Mouse (Mus musculus) right cerebral cortex, postnatal 14 days (tissue): Measurements from ENCODE around the gene Rbpj.
"Not testable (repeated sequence)": the region's sequence is repeated elsewhere in the genome, so short reads cannot be mapped to it uniquely, and the experiment has no call there.

Experiments used
- DNase-seq: peaks from one replicate; pipeline ENCODE4 v3.0.0; 2022

Gene Rbpj

GRCm38 (mm10) chr5:53516482-53516881 lies 50.5 kb downstream of the Rbpj start:
- no peak for DNase-seq

- DNase-seq = no peak
These were observed 51.9 kb downstream of the Rbpj start for GRCm38 (mm10) chr5:53517802-53518201.

GRCm38 (mm10) chr5:53519131-53519530 lies 53.2 kb downstream of the Rbpj start:
- no peak for DNase-seq

DNA sequence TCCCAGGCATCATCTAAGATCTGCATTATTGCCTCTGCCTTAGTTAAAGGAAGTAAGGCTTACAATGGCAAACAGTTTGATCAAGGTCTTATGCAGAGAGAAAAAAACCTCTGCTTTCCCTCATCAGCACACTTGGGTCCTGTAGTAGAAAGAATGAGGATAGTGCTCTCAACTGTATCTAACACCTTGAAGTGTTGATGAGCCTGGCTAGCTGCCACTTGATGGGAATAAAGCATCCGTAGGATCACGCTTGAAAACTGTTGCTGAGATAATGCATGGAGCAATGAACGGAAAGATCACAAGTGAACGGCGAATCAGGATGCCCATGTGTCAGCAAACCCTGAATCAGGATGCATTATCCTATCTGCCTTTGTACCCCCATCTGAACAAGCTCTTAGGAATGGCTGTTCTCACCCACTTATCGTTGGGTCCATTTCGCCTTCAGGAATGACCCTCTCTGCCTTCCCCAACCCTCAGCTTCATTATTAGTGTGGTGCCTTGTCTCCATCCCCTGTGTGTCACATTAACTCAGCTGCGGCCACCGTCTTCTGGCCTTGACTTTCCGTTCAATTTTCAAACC lies 54.1 kb downstream of the Rbpj start:
- no peak for DNase-seq

DNA sequence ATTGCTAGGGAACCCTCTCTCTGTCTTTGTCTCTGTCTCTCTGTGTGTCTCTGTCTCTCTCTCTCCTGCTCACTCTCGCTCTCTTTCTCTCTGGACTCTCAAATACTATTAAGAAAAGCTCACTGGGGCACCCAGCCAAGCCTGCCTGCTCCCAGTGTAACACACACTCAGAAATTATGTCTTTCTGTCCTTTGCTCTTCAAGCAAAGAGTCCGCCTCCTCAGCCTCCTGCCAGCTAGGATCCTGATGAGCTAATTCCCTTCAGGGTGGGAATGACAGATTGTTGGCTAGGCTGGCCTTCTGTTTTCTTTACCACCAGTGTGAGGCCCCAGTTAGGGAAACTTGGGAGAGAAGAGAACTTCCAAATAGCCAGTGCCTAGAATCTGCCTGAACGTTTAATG lies 57.1 kb downstream of the Rbpj start:
- DNase-seq = peak; percentile 32

DNA sequence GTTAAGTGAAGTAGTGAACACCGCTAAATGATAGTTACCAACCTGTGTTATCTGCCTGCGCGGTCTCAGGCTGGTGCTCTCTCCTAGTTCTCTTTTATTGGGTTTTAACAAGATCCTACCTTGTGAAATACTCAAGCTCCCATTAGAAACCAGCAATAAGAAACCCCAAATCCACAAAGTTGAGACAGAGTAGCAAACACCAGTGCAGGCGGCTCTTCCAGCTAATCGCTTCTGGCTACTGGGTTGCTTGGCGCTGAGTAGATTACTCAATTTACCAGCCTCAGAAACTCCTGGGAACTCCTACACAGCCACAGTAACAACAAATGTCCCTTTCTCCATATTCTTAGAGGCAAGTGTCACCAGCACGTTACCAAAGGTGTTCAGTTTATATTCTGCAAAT lies 58.2 kb downstream of the Rbpj start:
- DNase-seq = no peak

GRCm38 (mm10) chr5:53524831-53525230 lies 58.9 kb downstream of the Rbpj start:
- DNase-seq = no peak

- DNase-seq = peak; percentile 67
These were observed 59.5 kb downstream of the Rbpj start for GRCm38 (mm10) chr5:53525305-53526069.

GRCm38 (mm10) chr5:53526070-53526430 lies 60.1 kb downstream of the Rbpj start:
- no peak for DNase-seq

DNA sequence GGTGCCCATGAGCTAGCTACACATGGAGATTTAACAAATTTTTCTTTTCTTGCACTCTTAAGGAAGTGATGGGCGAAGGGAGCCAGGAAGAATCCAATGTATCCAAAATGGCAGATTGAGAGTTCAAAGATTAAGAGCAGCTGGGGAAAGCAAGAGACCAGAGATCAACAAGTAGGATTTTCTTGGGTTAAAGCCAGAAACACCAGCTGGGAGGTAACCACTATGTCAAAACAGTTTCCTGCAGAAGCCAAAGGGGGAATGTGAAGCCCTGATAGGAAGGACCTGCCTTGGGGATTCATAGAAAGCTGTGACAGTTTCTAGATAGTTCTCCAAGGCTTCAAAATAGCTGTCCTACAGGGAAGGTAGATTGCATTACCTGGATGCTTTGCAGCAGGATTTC lies 63.9 kb downstream of the Rbpj start:
- DNase-seq = no peak

- DNase-seq = no peak
These were observed 69.1 kb downstream of the Rbpj start for GRCm38 (mm10) chr5:53535096-53535495.

- DNase-seq = no peak
These were observed 70.9 kb downstream of the Rbpj start for GRCm38 (mm10) chr5:53536635-53537554.

DNA sequence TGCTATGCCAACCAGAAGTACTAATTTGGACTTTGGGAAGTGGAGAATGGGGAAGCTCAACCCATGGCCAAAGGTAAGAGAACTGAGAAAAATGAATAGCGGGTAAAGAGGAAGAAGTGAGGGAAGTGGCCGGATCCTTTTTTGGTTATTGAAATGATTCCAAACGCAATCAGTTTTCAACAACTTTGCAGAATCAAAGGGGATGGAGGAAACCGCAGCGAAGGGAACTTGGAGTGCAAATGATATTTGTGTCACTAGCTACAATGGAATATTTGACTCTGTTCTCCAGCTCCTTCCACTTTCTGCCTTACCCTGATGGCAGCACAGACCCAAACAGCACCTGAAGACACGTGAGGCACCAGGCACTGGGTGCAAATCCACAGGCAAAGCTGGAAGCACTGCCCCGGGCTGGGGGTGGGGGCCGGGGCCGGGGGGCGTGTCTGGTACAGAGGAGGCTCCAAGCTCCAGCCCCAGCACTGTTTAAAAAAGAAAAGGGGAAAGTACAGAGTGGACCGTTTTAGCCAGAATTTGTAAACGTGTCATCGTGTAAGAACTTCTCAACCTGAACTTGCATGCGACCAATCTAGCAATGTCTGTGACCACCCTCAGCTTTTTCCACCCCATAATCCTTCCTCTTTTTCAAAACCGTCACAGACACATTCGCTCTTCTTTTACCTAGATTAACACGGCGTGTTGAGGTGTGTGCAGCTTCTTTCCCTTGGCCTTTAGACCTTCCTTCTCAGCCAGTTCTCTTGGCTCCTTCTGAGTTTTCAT lies 74.1 kb downstream of the Rbpj start:
- DNase-seq = no peak

- DNase-seq = no peak
These were observed 76.1 kb downstream of the Rbpj start for GRCm38 (mm10) chr5:53542073-53542472.

DNA sequence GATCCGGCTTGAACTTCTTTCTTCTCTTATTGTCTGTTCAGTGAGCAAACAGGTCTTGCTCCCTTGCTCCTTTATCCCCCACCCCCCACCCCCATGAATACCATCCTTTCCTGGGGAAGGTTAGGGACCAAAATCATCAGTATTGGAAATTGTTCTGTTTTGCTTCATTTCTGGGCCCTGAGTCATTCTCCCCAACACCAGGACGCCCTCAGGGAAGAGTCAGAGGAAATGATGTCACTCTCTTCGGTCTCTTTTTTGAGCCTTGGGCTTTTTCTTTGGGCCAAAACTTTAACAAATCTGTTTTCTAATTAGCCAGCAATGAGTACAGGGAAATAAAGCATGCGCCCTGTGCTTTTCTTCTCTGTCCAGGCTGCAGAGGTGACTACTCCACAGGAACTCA lies 77.4 kb downstream of the Rbpj start:
- DNase-seq = no peak

DNA sequence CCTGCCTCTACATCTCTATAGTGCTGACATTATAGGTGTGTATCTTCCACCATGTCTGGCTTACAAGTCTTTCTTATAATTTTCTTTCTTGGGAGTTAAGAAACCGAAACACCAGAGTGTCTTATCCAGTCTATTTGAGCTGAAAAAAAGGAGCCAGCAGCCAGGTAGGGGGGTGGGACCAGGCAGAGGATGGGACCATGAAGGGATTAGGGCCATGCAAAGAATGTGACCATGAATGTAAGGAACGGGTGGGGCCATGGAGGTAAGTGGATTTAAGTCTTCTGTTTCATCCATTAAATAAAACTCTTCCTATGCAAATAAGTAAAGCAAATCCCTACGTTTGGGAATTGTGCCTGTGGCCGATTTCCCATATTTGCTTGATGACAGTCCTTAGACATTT lies 78.0 kb downstream of the Rbpj start:
- no peak for DNase-seq

DNA sequence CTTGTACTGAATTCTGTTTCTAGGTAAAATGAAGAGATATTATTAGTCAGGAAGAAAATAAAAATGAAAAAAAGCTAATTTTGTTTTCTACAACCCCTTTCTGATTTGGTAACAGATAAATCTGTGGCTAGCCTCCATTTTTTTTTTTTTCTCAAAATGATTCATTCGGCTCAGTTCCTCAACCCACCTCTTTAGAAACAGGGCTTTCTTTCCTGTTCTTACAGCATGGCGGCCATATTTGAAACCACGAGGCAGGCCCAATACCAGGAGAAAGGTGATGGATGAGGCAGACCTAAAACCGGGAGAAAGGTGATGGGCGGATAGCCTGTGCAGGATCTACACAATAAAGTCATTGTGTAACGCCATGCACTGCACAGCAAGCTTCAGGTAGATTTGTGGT lies 80.5 kb downstream of the Rbpj start:
- DNase-seq = no peak

DNA sequence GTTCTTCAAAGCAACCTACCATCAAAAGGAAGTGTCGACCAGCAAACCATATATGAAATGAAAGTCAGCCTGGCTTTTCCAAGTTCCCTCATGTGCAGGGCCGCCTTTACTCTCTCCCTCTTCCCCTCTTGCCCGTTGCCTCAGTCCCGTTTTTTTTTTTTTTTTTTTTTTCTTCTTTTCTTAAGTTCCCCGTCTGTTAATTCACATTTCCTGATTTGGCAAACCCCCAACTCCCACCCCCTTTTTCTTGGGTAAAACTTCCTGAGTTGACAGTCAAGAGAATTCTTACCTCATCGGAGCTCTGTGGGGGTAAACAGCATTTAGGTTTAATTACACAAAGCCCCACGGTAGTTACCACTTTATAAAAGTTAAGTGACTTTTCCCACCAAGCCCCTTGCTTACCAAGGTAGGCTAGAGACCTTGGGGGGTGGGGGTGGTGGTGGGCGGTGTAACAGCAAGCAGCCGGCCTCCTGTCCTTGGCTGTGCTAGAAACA lies 81.1 kb downstream of the Rbpj start:
- no peak for DNase-seq

GRCm38 (mm10) chr5:53550329-53550728 lies 84.4 kb downstream of the Rbpj start:
- DNase-seq = not testable (repeated sequence)

DNA sequence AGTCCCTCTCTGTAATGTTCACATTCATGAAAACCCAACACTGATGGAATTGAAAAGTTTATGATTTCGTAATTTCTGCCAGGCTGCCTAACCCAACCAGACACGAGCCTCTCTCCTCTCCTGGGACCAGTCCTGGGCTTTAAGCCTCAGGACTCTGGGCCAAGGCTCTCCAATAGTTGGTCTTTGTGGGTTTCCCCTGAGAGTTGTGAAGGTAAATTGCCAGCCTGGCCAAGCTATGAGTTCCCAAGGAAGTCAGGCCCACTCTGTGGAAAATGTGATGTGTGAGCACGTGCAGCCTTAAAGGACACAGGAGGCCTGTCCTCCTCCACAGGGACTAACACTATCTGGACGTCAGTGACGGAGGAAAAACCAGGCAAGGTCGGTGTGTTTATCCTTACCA lies 85.4 kb downstream of the Rbpj start:
- no peak for DNase-seq

DNA sequence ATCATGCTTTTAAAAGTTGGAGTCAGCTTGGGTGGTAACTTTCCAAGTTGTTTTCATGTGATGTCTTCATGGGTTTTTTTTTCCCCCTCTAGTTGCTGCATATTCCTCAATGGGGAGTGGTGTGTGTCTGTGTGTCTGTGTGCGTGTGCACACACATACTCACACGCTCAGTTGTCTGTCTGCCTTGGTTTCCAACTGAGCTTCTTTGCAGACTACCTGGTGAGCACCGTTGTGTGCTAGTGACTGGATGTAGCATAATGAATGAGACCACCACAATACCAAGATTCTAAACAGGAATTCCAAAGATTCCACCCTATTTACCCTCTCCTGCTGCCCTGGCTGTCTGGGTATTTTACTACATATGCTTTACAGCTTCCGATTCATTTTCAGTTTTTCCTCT lies 86.0 kb downstream of the Rbpj start:
- no peak for DNase-seq

GRCm38 (mm10) chr5:53553281-53553680 lies 87.3 kb downstream of the Rbpj start:
- DNase-seq = no peak

- DNase-seq = no peak
These were observed 88.2 kb downstream of the Rbpj start for GRCm38 (mm10) chr5:53554180-53554579.
